Mouse (Mus musculus): ENCODE results near the gene Fam47e.
"Not testable (repeated sequence)": the region's sequence is repeated elsewhere in the genome, so short reads cannot be mapped to it uniquely, and the experiment has no call there.

Fam47e gene

GRCm38 (mm10) chr5:92554891-92555511, at the start of gene Fam47e:
Gene Fam47e (plus strand): TSS chr5:92555069.
- DNase-seq (ENCODE audit: extremely low read depth, low read depth): no peak

GRCm38 (mm10) chr5:92505402-92505865, 49.4 kb upstream of the Fam47e start:
- peak; percentile 74 for DNase-seq (ENCODE audit: extremely low read depth, low read depth)

- DNase-seq (ENCODE audit: extremely low read depth, low read depth): peak; percentile 54
These were observed 48.6 kb upstream of the Fam47e start for GRCm38 (mm10) chr5:92506301-92506729.

GRCm38 (mm10) chr5:92506733-92507132, 48.1 kb upstream of the Fam47e start, which contains the start of gene Scarb2:
Gene Scarb2 (minus strand): TSS chr5:92506833.
- no peak for DNase-seq (ENCODE audit: extremely low read depth, low read depth)

- DNase-seq (ENCODE audit: extremely low read depth, low read depth): peak; percentile 62
These were observed 46.0 kb upstream of the Fam47e start for GRCm38 (mm10) chr5:92508853-92509252.

GRCm38 (mm10) chr5:92511256-92511655, 43.6 kb upstream of the Fam47e start:
- peak; percentile 37 for DNase-seq (ENCODE audit: extremely low read depth, low read depth)

- no peak for DNase-seq (ENCODE audit: extremely low read depth, low read depth)
These were observed 42.8 kb upstream of the Fam47e start for GRCm38 (mm10) chr5:92512066-92512465.

GRCm38 (mm10) chr5:92521131-92521530, 33.7 kb upstream of the Fam47e start:
- DNase-seq (ENCODE audit: extremely low read depth, low read depth): not testable (repeated sequence)

- peak; percentile 45 for DNase-seq (ENCODE audit: extremely low read depth, low read depth)
These were observed 30.0 kb upstream of the Fam47e start for GRCm38 (mm10) chr5:92524821-92525258.

- DNase-seq (ENCODE audit: extremely low read depth, low read depth): no peak
These were observed 15.2 kb upstream of the Fam47e start for GRCm38 (mm10) chr5:92539698-92540097.

- DNase-seq (ENCODE audit: extremely low read depth, low read depth): no peak
These were observed 2.3 kb upstream of the Fam47e start for GRCm38 (mm10) chr5:92552611-92553010.

GRCm38 (mm10) chr5:92553939-92554338, 930 bp upstream of the Fam47e start:
- peak; percentile 8 for DNase-seq (ENCODE audit: extremely low read depth, low read depth)

- no peak for DNase-seq (ENCODE audit: extremely low read depth, low read depth)
These were observed 426 bp upstream of the Fam47e start for GRCm38 (mm10) chr5:92554443-92554842.

GRCm38 (mm10) chr5:92555905-92556304, 1.0 kb downstream of the Fam47e start:
- no peak for DNase-seq (ENCODE audit: extremely low read depth, low read depth)

- DNase-seq (ENCODE audit: extremely low read depth, low read depth): no peak
These were observed 2.6 kb downstream of the Fam47e start for GRCm38 (mm10) chr5:92557508-92557907.

- no peak for DNase-seq (ENCODE audit: extremely low read depth, low read depth)
These were observed 5.3 kb downstream of the Fam47e start for GRCm38 (mm10) chr5:92560201-92560600.

- DNase-seq (ENCODE audit: extremely low read depth, low read depth): no peak
These were observed 7.1 kb downstream of the Fam47e start for GRCm38 (mm10) chr5:92562002-92562401.

- DNase-seq (ENCODE audit: extremely low read depth, low read depth): no peak
These were observed 16.4 kb downstream of the Fam47e start for GRCm38 (mm10) chr5:92571232-92571631.

GRCm38 (mm10) chr5:92579559-92579958, 24.7 kb downstream of the Fam47e start:
- DNase-seq (ENCODE audit: extremely low read depth, low read depth): no peak

GRCm38 (mm10) chr5:92585932-92586331, 31.1 kb downstream of the Fam47e start:
- no peak for DNase-seq (ENCODE audit: extremely low read depth, low read depth)

GRCm38 (mm10) chr5:92595026-92595425, 40.2 kb downstream of the Fam47e start:
- DNase-seq (ENCODE audit: extremely low read depth, low read depth): no peak

GRCm38 (mm10) chr5:92596865-92597264, 42.0 kb downstream of the Fam47e start:
- DNase-seq (ENCODE audit: extremely low read depth, low read depth): no peak

- DNase-seq (ENCODE audit: extremely low read depth, low read depth): no peak
These were observed 44.2 kb downstream of the Fam47e start for GRCm38 (mm10) chr5:92599030-92599429.

Data from MEL-GATA-1-ER (cell line).